Mouse (Mus musculus) liver, embryonic 14.5 days (tissue): Measurements from ENCODE around the gene C1ql2. TPM values are rescaled to one million over a fixed set of nuclear protein-coding genes. Genes with fewer than 3 reads are reported as not detected.

Experiments used
- ATAC-seq: fragments of 200-750 bp; cut with Nextera tagmentation; 2 replicates; pipeline ENCODE4 v1.8.0; 2017; ENCODE audit warnings: moderate number of reproducible peaks, mild to moderate bottlenecking, moderate library complexity; ENCODE audit not compliant: insufficient read depth
- DNase-seq, 3 experiments: peaks; one replicate each; pipeline ENCODE4 v3.0.0-alpha.2; 2012 to 2013; ENCODE audit warnings: low read depth in 3 of 3, low spot score in 3 of 3
- H3K27ac ChIP-seq: fragments of 300-500 bp; sonication (generic); 2 replicates; pipeline ENCODE4 v1.5.1; 2014; ENCODE audit warnings: moderate library complexity, mild to moderate bottlenecking, control low read depth, inconsistent platforms
- H3K27me3 ChIP-seq: fragments of 300-500 bp; sonication (generic); 2 replicates; pipeline ENCODE4 v1.6.1; 2014; ENCODE audit warnings: mild to moderate bottlenecking, low read length, moderate library complexity; ENCODE audit not compliant: control insufficient read depth, insufficient read depth
- H3K36me3 ChIP-seq: fragments of 300-500 bp; sonication (generic); replicated peaks from 2 replicates; pipeline ENCODE4 v1.6.1; 2014; ENCODE audit warnings: low read depth; ENCODE audit not compliant: control insufficient read depth, insufficient read depth
- H3K4me1 ChIP-seq, 2 experiments: fragments of 200-500 bp in 1 of 2; fragments of 300-500 bp in 1 of 2; sonication (generic) in 1 of 2; replicated peaks; 2 replicates each; pipeline ENCODE4 v1.6.1; 2012 to 2014; ENCODE audit warnings: antibody characterized with exemption in 1 of 2, inconsistent platforms in 1 of 2, low read length in 1 of 2; ENCODE audit not compliant: control insufficient read depth in 2 of 2, insufficient read depth in 2 of 2
- H3K4me2 ChIP-seq: fragments of 300-500 bp; sonication (generic); 2 replicates; pipeline ENCODE4 v1.6.1; 2014; ENCODE audit warnings: low read depth, mild to moderate bottlenecking, control low read depth, moderate library complexity
- H3K4me3 ChIP-seq, 2 experiments: fragments of 200-500 bp in 1 of 2; fragments of 300-500 bp in 1 of 2; sonication (generic) in 1 of 2; 2 replicates each; pipeline ENCODE4 v1.5.1; 2012 to 2014; ENCODE audit warnings: low read depth in 2 of 2, low read length in 2 of 2, mild to moderate bottlenecking in 2 of 2, control low read depth in 1 of 2, inconsistent platforms in 1 of 2, moderate library complexity in 1 of 2; ENCODE audit not compliant: insufficient read depth in 1 of 2
- H3K9ac ChIP-seq: fragments of 300-500 bp; sonication (generic); replicated peaks from 2 replicates; pipeline ENCODE4 v1.6.1; 2014; ENCODE audit warnings: mild to moderate bottlenecking, control low read depth, moderate library complexity
- H3K9me3 ChIP-seq: fragments of 300-500 bp; sonication (generic); 2 replicates; pipeline ENCODE4 v1.6.1; 2016; ENCODE audit warnings: low read length, mixed read lengths; ENCODE audit not compliant: control insufficient read depth
- CTCF ChIP-seq: IDR thresholded peaks from 2 replicates; pipeline ENCODE4 v1.5.1; 2016; ENCODE audit warnings: antibody characterized with exemption, low read depth, control low read depth
- EP300 ChIP-seq: IDR thresholded peaks from 2 replicates; pipeline ENCODE4 v1.6.1; 2016; ENCODE audit warnings: antibody characterized with exemption, low read depth
- WGBS: fragments of 180-500 bp; shearing (Covaris S2); extraction: QIAGEN DNeasy Blood & Tissue Kit; methylation state at CpG from one replicate; pipeline ENCODE4 v1.1.7; 2014; ENCODE audit not compliant: insufficient replicate concordance; 5-methylcytosine and 5-hydroxymethylcytosine counted together
- polyA plus RNA-seq, 2 experiments: library from polyadenylated mRNA; depleted of rRNA in 1 of 2; stranded (reverse) in 1 of 2; unstranded in 1 of 2; fragments of >200 nt; fragmentation: Nextera tagmentation in 1 of 2; extraction: Ambion mirVana in 1 of 2; gene quantifications; 2 replicates each; pipeline versions ENCODE4 v1.2.1 to v1.2.3; 2012 to 2014

The C1ql2 gene
- polyA plus RNA-seq, 2 experiments: not detected

- no peak overlapping the region for H3K9ac ChIP-seq
- DNase-seq (no peak), ATAC-seq (no peak)
- H3K4me1 ChIP-seq: 0 out of 4 replicates have a peak, but pooled peaks cover 0 to 2% of the 10 kb centered on the region in 2 experiments
- no peaks in the 10 kb centered on the region for H3K9me3 ChIP-seq
- no peaks in the 10 kb centered on the region for H3K36me3 ChIP-seq
- H3K4me3 ChIP-seq: no peak overlapping the region
- 26% methylated on average over 2 of the region's 2 CpGs for WGBS
- TF ChIP-seq EP300: no peak
- no peak for TF ChIP-seq CTCF
- H3K4me2 ChIP-seq: no peak overlapping the region
- no peaks in the 10 kb centered on the region for H3K27me3 ChIP-seq
- no peak overlapping the region for H3K27ac ChIP-seq
Measured at GRCm38 (mm10) chr1:120354387-120354786, 14.0 kb downstream of the C1ql2 start.

- Histone ChIP-seq H3K9ac (no peak overlapping the region), H3K4me1 (0 out of 4 replicates have a peak, but pooled peaks cover 0 to 2% of the 10 kb centered on the region in 2 experiments), H3K36me3 (no peaks in the 10 kb centered on the region), H3K4me3 (no peak overlapping the region), H3K27ac (no peak overlapping the region), H3K4me2 (no peak overlapping the region), H3K27me3 (no peaks in the 10 kb centered on the region), H3K9me3 (no peaks in the 10 kb centered on the region)
- no peak for ATAC-seq
- DNase-seq: no peak
- TF ChIP-seq CTCF (no peak), EP300 (no peak)
- WGBS: 16% methylated on average over 16 of the region's 16 CpGs
Measured at GRCm38 (mm10) chr1:120357371-120358274, 17.2 kb downstream of the C1ql2 start.

GRCm38 (mm10) chr1:120363638-120364037 is 23.3 kb downstream of the C1ql2 start:
- no peak for TF ChIP-seq EP300
- TF ChIP-seq CTCF: no peak
- H3K4me3 ChIP-seq: no peak overlapping the region
- ATAC-seq: no peak

GRCm38 (mm10) chr1:120368138-120368537 is 27.8 kb downstream of the C1ql2 start:
- Histone ChIP-seq H3K9ac (no peak overlapping the region), H3K27me3 (no peaks in the 10 kb centered on the region), H3K4me3 (no peak overlapping the region), H3K27ac (no peak overlapping the region), H3K36me3 (no peaks in the 10 kb centered on the region), H3K9me3 (no peaks in the 10 kb centered on the region), H3K4me1 (no peaks in the 10 kb centered on the region), H3K4me2 (no peak overlapping the region)
- no peak for DNase-seq
- TF ChIP-seq EP300 (no peak), CTCF (peak; percentile 55)
- WGBS: 41% methylated on average over 3 of the region's 3 CpGs
- no peak for ATAC-seq

More at GRCm38 (mm10) chr1:120363638-120364037, 23.3 kb downstream of the C1ql2 start:
- no peak for DNase-seq
- no peaks in the 10 kb centered on the region for H3K9me3 ChIP-seq
- no peak overlapping the region for H3K4me2 ChIP-seq
- WGBS: 55% methylated on average over 1 of the region's 1 CpGs
- no peak overlapping the region for H3K27ac ChIP-seq
- H3K36me3 ChIP-seq: no peaks in the 10 kb centered on the region
- H3K27me3 ChIP-seq: no peaks in the 10 kb centered on the region
- H3K4me1 ChIP-seq: no peaks in the 10 kb centered on the region
- H3K9ac ChIP-seq: no peak overlapping the region

- H3K27ac ChIP-seq: no peak overlapping the region
- DNase-seq (no peak), ATAC-seq (no peak)
- WGBS: 72% methylated on average over 7 of the region's 7 CpGs
- no peak overlapping the region for H3K4me3 ChIP-seq
- H3K4me2 ChIP-seq: no peak overlapping the region
- H3K9me3 ChIP-seq: no peaks in the 10 kb centered on the region
- no peak overlapping the region for H3K9ac ChIP-seq
- no peaks in the 10 kb centered on the region for H3K4me1 ChIP-seq
- no peaks in the 10 kb centered on the region for H3K27me3 ChIP-seq
- TF ChIP-seq EP300 (no peak), CTCF (no peak)
- H3K36me3 ChIP-seq: no peaks in the 10 kb centered on the region
Measured at GRCm38 (mm10) chr1:120374131-120374530, 33.7 kb downstream of the C1ql2 start.
